Mouse (Mus musculus) bone marrow macrophage, adult 2 months (primary cell): ENCODE measurements around the gene Myl9.

Source experiments
- CTCF ChIP-seq: IDR thresholded peaks from 2 replicates; pipeline ENCODE4 v1.5.1; 2012; ENCODE audit warnings: low read depth, mild to moderate bottlenecking, low read length, moderate library complexity
- POLR2A ChIP-seq: IDR thresholded peaks from 2 replicates; pipeline ENCODE4 v1.6.1; 2012; ENCODE audit warnings: mild to moderate bottlenecking, low read depth, low read length, borderline replicate concordance

DNA sequence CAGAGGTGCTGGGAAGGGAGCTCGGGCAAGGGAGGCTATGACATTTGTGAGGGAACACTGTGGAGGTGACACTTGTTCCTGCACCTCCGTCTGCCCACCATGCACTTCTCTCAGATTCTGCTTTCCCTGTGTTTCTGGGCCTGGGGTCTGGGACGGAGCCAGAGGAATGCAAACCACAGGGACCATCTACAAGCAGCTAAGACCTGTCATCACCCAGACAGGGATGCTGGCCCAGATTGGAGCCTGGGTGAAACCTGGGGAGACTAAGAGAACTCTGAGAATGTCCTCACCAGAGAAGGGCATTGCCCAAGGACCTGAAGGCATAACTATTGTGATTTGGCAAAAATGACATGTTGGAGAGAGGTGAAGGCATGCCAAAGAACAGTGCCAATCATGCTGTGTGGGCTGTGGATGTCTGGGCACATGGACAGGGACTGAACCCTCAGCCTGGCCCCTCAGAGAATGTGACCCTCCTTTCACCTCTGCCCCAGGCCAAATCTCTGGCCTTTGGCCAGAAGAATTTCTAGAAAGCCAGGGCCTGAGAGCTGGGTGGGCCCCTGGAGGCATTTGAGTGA, 39.4 kb upstream of the Myl9 start:
- TF ChIP-seq CTCF (no peak), POLR2A (no peak)
